Mouse (Mus musculus) C2C12 (cell line): ENCODE measurements around the gene Gm26602.

Experiments used
- CTCF ChIP-seq: IDR thresholded peaks from one replicate; pipeline ENCODE4 v1.5.1; 2011; ENCODE audit not compliant: control insufficient read depth, insufficient read depth, insufficient read length
- MAX ChIP-seq: IDR thresholded peaks from one replicate; pipeline ENCODE4 v1.6.1; 2011; ENCODE audit warnings: mild to moderate bottlenecking, control low read depth
- MYOG ChIP-seq: IDR thresholded peaks from one replicate; pipeline ENCODE4 v1.6.1; 2011; ENCODE audit not compliant: control insufficient read depth, insufficient read length; ENCODE audit errors: extremely low read depth

DNA sequence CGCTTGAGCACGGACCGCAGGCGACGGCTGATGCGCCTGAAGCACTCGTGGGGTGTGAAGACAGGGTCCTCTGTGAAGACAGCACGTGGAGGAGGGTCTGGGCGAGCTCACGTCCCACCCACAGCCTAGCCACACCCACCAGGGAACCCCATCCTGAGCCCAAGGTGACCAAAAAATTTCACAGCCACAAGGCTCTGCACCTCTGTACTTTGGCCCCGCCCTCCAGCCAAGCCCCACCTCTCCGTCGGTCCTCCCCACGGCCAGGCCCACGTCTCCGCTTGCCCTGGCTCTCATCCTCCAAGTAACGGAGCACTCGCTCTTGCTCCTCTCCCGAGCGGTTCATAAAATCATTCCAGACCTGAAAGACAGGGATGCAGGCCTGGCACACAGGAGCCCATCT, 1.8 kb downstream of the Gm26602 start:
- TF ChIP-seq CTCF (no peak), MAX (no peak), MYOG (no peak)
